Mouse (Mus musculus) ovary, postnatal 14 days (tissue): Measurements from ENCODE around the gene 0610010F05Rik.

Source experiments
- DNase-seq: peaks from one replicate; pipeline ENCODE4 v3.0.0; 2022; ENCODE audit warnings: low spot score

The 0610010F05Rik gene

GRCm38 (mm10) chr11:23565761-23566160, 67.7 kb downstream of the 0610010F05Rik start:
- DNase-seq = peak; percentile 74

GRCm38 (mm10) chr11:23557039-23557630, 76.3 kb downstream of the 0610010F05Rik start:
- no peak for DNase-seq

DNA sequence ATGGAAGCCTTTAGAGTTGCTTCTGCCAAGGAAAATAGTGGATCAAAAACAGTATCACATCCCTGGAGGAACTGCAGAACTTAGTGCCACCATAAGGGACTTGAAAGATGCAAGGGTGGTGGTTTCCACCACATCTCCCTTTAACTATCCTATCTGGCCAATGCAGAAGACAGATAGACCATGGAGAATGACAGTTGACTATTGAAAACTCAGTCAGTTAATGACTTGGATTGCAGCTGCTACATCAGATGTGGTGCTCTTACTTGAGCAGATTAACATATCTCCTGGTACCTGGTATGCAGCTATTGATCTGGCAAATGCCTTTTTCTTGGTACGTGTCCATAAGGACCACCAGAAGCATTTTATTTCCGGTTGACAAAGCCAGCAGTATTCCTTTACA, 96.0 kb downstream of the 0610010F05Rik start:
- DNase-seq = no peak

DNA sequence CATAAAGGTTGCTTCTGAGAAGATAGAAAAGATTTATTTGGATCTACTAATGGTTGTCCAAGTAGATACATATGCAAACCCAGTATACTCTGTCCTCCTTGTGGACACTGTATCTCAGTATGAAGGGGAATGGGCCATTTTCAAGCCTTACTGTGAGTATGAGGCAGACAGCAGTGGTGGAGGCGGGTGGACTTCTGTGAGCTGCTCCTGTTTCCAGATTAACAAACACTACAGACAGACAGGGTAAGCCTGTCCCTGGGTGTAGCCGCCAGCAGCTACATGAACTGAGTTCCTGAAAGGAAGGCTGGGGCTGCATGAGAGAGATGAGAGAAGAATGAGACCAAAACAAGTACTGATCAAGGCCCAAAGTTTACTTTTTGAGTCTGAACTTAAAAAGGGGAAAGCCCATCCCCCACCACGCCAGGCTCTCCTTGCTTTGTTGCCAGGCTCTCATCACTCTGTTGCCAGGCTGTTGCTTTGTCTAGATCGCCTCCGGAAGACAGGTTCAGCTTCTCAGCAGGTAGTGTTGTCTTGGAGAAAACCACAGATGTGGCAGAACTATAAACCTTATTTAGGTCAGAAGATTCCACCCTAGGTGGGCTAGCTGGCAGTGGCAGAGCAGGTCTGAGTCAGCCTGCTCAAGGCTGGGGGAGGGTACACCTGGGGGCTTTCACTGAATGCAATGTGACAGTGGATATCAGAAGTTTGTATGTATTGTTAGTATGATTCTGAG, 112.8 kb downstream of the 0610010F05Rik start, which contains the start of gene 1700093K21Rik:
Gene 1700093K21Rik (minus strand): TSS at position 683 of the 733 bp plus-strand sequence.
- DNase-seq = no peak

GRCm38 (mm10) chr11:23518981-23519380, 114.5 kb downstream of the 0610010F05Rik start:
- no peak for DNase-seq

- DNase-seq = no peak
Observed at GRCm38 (mm10) chr11:23515315-23515714, 118.1 kb downstream of the 0610010F05Rik start.
